Mouse (Mus musculus) left cerebral cortex, postnatal 4 days (tissue): ENCODE results near the gene Pde6b. TPM values are rescaled to one million over a fixed set of nuclear protein-coding genes. Genes with fewer than 3 reads are reported as not detected.

Experiments
- DNase-seq: peaks from one replicate; pipeline ENCODE4 v3.0.0-alpha.2; 2022
- intact Hi-C: fragments of 180-260 bp; cut with DNase I; formaldehyde crosslinking; loops from one replicate; pipeline ENCODE4 v1.15.1; 2025
- total RNA-seq, 2 experiments: library from RNA; stranded (reverse); gene quantifications; 2 replicates each; pipeline ENCODE4 v1.2.3; 2021

Pde6b gene
- total RNA-seq, 2 experiments from 2014 or later, result not detected

GRCm38 (mm10) chr5:108461082-108462065 is 73.2 kb downstream of the Pde6b start, which contains the start of gene Pcgf3:
Gene Pcgf3, plus strand, starts transcription at chr5:108461232.
- DNase-seq, result peak; percentile 98
- intact Hi-C loops, result no loop called here

- intact Hi-C loops, result no loop called here
- no peak for DNase-seq
Observed at GRCm38 (mm10) chr5:108462446-108462845, 74.3 kb downstream of the Pde6b start.

GRCm38 (mm10) chr5:108465131-108465891 is 77.1 kb downstream of the Pde6b start:
- no peak for DNase-seq

GRCm38 (mm10) chr5:108466647-108467046 is 78.5 kb downstream of the Pde6b start:
- intact Hi-C loops, result no loop called here
- no peak for DNase-seq

More at GRCm38 (mm10) chr5:108465131-108465891, 77.1 kb downstream of the Pde6b start:
- intact Hi-C loops, result no loop called here

GRCm38 (mm10) chr5:108469617-108470016 is 81.4 kb downstream of the Pde6b start:
- intact Hi-C loops, result no loop called here
- DNase-seq, result no peak

GRCm38 (mm10) chr5:108473737-108474136 is 85.5 kb downstream of the Pde6b start:
- DNase-seq, result no peak
- intact Hi-C loops, result no loop called here

GRCm38 (mm10) chr5:108475977-108476376 is 87.8 kb downstream of the Pde6b start:
- intact Hi-C loops, result no loop called here

More at GRCm38 (mm10) chr5:108475977-108476376, 87.8 kb downstream of the Pde6b start:
- no peak for DNase-seq

Other genes with a start within 250 kb of the Pde6b start
- gene Dr1, start 119.5 kb upstream of the Pde6b start, total RNA-seq, result 10 to 100 TPM; 33.1 to 37.3 TPM
- 1 to 10 TPM; 7.1 to 8.0 TPM for gene Pigg, start 75.8 kb upstream of the Pde6b start, total RNA-seq
- 10 to 100 TPM; 36.1 to 41.3 TPM for gene Gm42517, start 20.5 kb upstream of the Pde6b start, total RNA-seq
- gene Atp5k, start 46.1 kb downstream of the Pde6b start, total RNA-seq, result 100 to 1,000 TPM; 184 to 214 TPM
- under 1 TPM; 0.20 to 0.32 TPM for gene Mfsd7a, start 60.5 kb downstream of the Pde6b start, total RNA-seq
- 10 to 100 TPM; 82.2 to 94.3 TPM for gene Pcgf3, start 72.8 kb downstream of the Pde6b start, total RNA-seq
- gene Cplx1, start 161.6 kb downstream of the Pde6b start, total RNA-seq, result 100 to 1,000 TPM; 190 to 193 TPM
- 10 to 100 TPM; 72.0 to 78.4 TPM for gene Gak, start 241.4 kb downstream of the Pde6b start, total RNA-seq
- 10 to 100 TPM; 24.3 to 25.3 TPM for gene Tmem175, start 241.4 kb downstream of the Pde6b start, total RNA-seq